Mouse (Mus musculus): ENCODE measurements around the gene Dclk1.

GRCm38 (mm10) chr3:55449148-55449547 is 207.0 kb downstream of the Dclk1 start:
- TF ChIP-seq CTCF (IDR thresholded peaks at IDR 0.05; ENCODE audit: control insufficient read depth, insufficient read depth, insufficient replicate concordance, low read depth, low read length), result peak; percentile 40; the same call in 1 of the 2 replicates
- TF ChIP-seq POLR2A (IDR thresholded peaks at IDR 0.05; ENCODE audit: control insufficient read depth, low read depth, low read length), result no peak
